Mouse (Mus musculus): Measurements from ENCODE around the gene Nsun6.

The Nsun6 gene

DNA sequence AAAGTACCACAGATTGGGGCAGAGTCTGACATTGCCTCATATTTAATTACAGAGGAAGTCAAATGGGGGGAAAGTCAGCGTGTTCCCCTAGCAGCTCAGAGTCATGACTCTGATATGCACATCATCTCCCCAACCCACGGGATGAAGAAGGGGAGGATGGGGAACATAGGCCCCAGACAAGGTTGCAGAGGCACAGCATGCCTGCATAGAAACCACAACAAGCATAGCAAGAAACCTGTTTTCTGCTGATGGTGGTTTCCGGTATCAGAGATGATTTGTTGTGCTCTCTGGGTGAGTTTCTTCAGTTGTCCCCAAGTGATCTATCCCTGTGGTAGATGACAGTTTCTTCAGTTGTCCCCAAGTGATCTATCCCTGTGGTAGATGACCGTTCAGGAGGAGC is 62.3 kb downstream of the Nsun6 start:
- DNase-seq (ENCODE audit: low spot score): no peak

DNA sequence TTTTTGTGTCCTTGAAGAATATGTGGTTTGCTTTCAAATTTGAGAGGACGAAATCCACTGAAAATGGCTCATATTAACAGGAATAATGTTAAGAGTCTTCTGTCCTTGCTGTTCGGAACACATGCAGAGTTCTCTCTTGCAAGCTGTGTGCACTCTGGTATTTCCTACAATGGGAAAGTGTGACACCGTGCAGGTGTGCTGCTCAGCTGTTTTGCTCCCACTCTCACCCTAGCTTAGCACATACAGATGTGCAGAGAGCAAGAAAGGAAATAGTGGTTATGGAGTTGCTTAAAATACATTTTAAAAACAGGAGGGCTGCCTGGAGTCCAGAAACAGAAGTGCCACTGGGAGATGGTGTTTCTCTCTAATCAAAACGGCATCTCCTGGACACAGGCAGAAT is 65.5 kb downstream of the Nsun6 start:
- DNase-seq (ENCODE audit: low spot score): no peak

GRCm38 (mm10) chr2:14988451-14988850 is 66.4 kb downstream of the Nsun6 start:
- no peak for DNase-seq (ENCODE audit: low spot score)

DNA sequence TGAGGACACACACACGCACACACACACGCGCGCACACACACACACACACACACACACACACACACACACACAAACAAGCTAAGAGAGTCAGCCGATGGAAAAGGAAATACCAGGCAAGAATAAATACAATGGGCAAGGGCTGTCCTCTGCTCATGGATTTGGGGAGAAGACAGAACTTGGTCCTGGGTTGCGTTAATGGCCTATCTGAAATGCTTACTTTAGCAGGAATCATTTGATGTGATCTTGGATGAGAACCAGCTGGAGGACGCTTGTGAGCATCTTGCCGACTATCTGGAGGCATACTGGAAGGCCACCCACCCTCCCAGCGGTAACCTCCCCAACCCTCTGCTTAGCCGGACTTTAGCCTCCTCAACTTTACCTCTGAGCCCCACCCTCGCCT is 70.8 kb downstream of the Nsun6 start:
- DNase-seq (ENCODE audit: low spot score): no peak

DNA sequence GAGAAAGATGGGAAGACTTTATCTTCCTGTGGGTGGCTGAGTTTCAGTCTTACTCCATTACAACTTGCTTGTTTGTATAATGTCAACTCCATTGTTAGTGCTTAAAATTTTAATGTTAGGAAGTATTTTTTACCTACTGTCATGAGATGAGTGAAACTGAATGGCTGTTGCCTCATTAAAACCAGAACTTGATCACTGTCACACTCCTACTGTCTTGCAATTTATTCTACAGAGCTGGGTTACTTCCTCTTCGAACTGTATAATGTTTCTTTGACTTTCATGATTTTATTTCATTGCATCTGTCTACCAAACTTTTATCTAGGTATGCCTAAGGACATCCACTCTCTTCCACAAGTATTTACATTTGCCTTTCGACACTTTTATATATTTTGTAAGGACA is 93.4 kb downstream of the Nsun6 start:
- DNase-seq (ENCODE audit: low spot score): no peak

- no peak for DNase-seq (ENCODE audit: low spot score)
Measured at GRCm38 (mm10) chr2:14960963-14961488, 93.8 kb downstream of the Nsun6 start.

DNA sequence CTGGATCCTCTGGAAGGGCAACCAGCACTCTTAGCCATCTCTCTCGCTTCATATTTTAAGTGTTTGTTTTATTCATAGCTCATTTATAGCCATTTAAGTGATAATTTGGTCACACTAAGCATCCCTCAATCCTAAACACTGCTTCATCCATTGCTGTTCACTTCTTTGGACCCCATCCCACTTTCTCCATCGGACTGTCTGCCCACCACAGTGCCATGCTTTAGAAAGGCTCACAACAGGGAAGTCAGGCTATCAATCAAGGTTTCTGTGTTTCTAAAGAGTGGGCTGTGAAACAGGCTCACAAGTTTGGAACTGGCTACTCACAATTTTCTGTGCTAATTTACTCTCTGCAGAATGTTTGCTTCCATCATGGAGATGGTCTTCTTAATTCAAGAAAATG is 101.8 kb downstream of the Nsun6 start:
- DNase-seq (ENCODE audit: low spot score): no peak

Measured in testis, postnatal 10 days (tissue).